Mouse (Mus musculus) mature B cell (primary cell): Measurements from ENCODE around the gene Pros1.

Experiments used
- in situ Hi-C: fragments of 300-500 bp; cut with MboI; formaldehyde crosslinking; loops from 2 replicates; pipeline ENCODE4 v1.14.3; 2019

Gene Pros1

GRCm38 (mm10) chr16:62860140-62860539 is 6.0 kb downstream of the Pros1 start:
- in situ Hi-C loops, result no loop called here

GRCm38 (mm10) chr16:62861455-62861854 is 7.3 kb downstream of the Pros1 start:
- in situ Hi-C loops, result no loop called here

GRCm38 (mm10) chr16:62872688-62873117 is 18.6 kb downstream of the Pros1 start:
- in situ Hi-C loops, result no loop called here

GRCm38 (mm10) chr16:62873180-62873579 is 19.1 kb downstream of the Pros1 start:
- in situ Hi-C loops, result no loop called here

- in situ Hi-C loops, result no loop called here
These were observed 20.0 kb downstream of the Pros1 start for GRCm38 (mm10) chr16:62874065-62874464.

- in situ Hi-C loops, result no loop called here
These were observed 41.7 kb downstream of the Pros1 start for GRCm38 (mm10) chr16:62895824-62896223.

- in situ Hi-C loops, result no loop called here
These were observed 57.3 kb downstream of the Pros1 start for GRCm38 (mm10) chr16:62911364-62911763.

GRCm38 (mm10) chr16:62912246-62912645 is 58.1 kb downstream of the Pros1 start:
- in situ Hi-C loops, result no loop called here

GRCm38 (mm10) chr16:62915530-62915929 is 61.4 kb downstream of the Pros1 start:
- in situ Hi-C loops, result no loop called here

GRCm38 (mm10) chr16:62922245-62922644 is 68.1 kb downstream of the Pros1 start:
- in situ Hi-C loops, result no loop called here

GRCm38 (mm10) chr16:62931341-62931740 is 77.2 kb downstream of the Pros1 start:
- in situ Hi-C loops, result no loop called here

GRCm38 (mm10) chr16:62936316-62936715 is 82.2 kb downstream of the Pros1 start:
- in situ Hi-C loops, result no loop called here

GRCm38 (mm10) chr16:62940388-62941003 is 86.4 kb downstream of the Pros1 start:
- in situ Hi-C loops, result no loop called here

GRCm38 (mm10) chr16:62941763-62942162 is 87.7 kb downstream of the Pros1 start:
- in situ Hi-C loops, result no loop called here

- in situ Hi-C loops, result no loop called here
These were observed 88.6 kb downstream of the Pros1 start for GRCm38 (mm10) chr16:62942418-62943410.

- in situ Hi-C loops, result no loop called here
These were observed 104.4 kb downstream of the Pros1 start for GRCm38 (mm10) chr16:62958485-62958884.

- in situ Hi-C loops, result no loop called here
These were observed 110.3 kb downstream of the Pros1 start for GRCm38 (mm10) chr16:62964361-62964763.

GRCm38 (mm10) chr16:62971673-62972332 is 117.7 kb downstream of the Pros1 start:
- in situ Hi-C loops, result no loop called here

GRCm38 (mm10) chr16:62974926-62975325 is 120.8 kb downstream of the Pros1 start:
- in situ Hi-C loops, result no loop called here
